17 mouse cellular contexts compared by ENCODE assay signal in genomic region chr9:110230395-110231071, GRCm38 (mm10). TPM values are rescaled to one million over a fixed set of nuclear protein-coding genes. Genes with fewer than 3 reads are reported as not detected.
DNase-seq lines count a peak whose midpoint lies in the region; TF ChIP-seq lines count a peak whose summit lies in the region.
"Had no signal": no experiment of that assay in that cellular context is flagged by ENCODE, and none has a peak within 500 bp of the region (broad histone marks: within the 10 kb centered on the region; RNA-seq: fewer than 3 reads in every experiment).

No protein-coding gene starts in this region.

- peaks cover 44 to 73% of the 10 kb centered on the region in 2 experiments for H3K36me3 ChIP-seq in CH12.LX (replicated peaks in 1 of 2; ENCODE audit: control insufficient read depth in 1 of 2, insufficient read depth in 1 of 2, low read length in 1 of 2)

- in situ Hi-C loops in CH12.LX (cut with MboI; ENCODE audit: low pct_ligation_motif_present, low pct_unique_long_range_greater_than_20kb, low sequenced_read_pairs): no loop called here

- TF ChIP-seq CTCF in left cerebral cortex, adult 2 months (IDR thresholded peaks at IDR 0.05): no peak
- TF ChIP-seq CTCF in CH12.LX (conservative IDR thresholded peaks at IDR 0.05 in 1 of 2, IDR thresholded peaks at IDR 0.05 in 1 of 2; ENCODE audit: low read depth in 2 of 2, low read length in 2 of 2): no peak

- no peak overlapping the region for H3K4me2 ChIP-seq in CH12.LX (ENCODE audit: insufficient read depth, low read depth, poor library complexity, severe bottlenecking)
- H3K4me2 ChIP-seq: heart, embryonic 12.5 days; hindbrain, embryonic 15.5 days; kidney, embryonic 15.5 days had no signal

- H3K9me3 ChIP-seq in CH12.LX (replicated peaks; ENCODE audit: low read length): no peaks in the 10 kb centered on the region
- H3K9me3 ChIP-seq: heart, embryonic 12.5 days; hindbrain, embryonic 15.5 days; kidney, embryonic 15.5 days had no signal

- no peak for TF ChIP-seq RAD21 in CH12.LX (IDR thresholded peaks at IDR 0.05; ENCODE audit: low read depth, low read length)

- intact Hi-C loops in left cerebral cortex, adult 2 months (cut with DNase I): no loop called here
- intact Hi-C loops in left cerebral cortex, postnatal 36 days (cut with DNase I): no loop called here

- no peak overlapping the region for H3K9ac ChIP-seq in CH12.LX (ENCODE audit: insufficient read depth, low read depth)
- H3K9ac ChIP-seq: heart, embryonic 12.5 days; hindbrain, embryonic 15.5 days; kidney, embryonic 15.5 days had no signal

- H3K79me2 ChIP-seq in CH12.LX (replicated peaks; ENCODE audit: control insufficient read depth, extremely low read depth, insufficient read depth, poor library complexity, severe bottlenecking): 0 out of 2 replicates have a peak, but pooled peaks cover 3% of the 10 kb centered on the region

- no peak for TF ChIP-seq POLR2A in CH12.LX (IDR thresholded peaks at IDR 0.05; ENCODE audit: low read depth, low read length)

- TF ChIP-seq EP300 in CH12.LX (IDR thresholded peaks at IDR 0.05; ENCODE audit: low read length): no peak

- H3K27ac ChIP-seq in left cerebral cortex, adult 2 months: peak overlapping the region; percentile 86
- H3K27ac ChIP-seq in CH12.LX (ENCODE audit: insufficient read depth, low read depth): peak overlapping the region; percentile 21; the same call in 1 of the 2 replicates
- H3K27ac ChIP-seq: hindbrain, embryonic 15.5 days; kidney, embryonic 15.5 days; stomach, postnatal 0 days had no signal

- peaks cover 24 to 53% of the 10 kb centered on the region in 2 experiments for H3K4me1 ChIP-seq in CH12.LX (ENCODE audit: control insufficient read depth in 1 of 2, insufficient read depth in 2 of 2)
- H3K4me1 ChIP-seq: hindbrain, embryonic 15.5 days; kidney, embryonic 15.5 days had no signal

- dilution Hi-C loops in CH12.LX (cut with MboI; ENCODE audit: extremely low pct_ligation_motif_present, extremely low pct_unique_long_range_greater_than_20kb, low sequenced_read_pairs): no loop called here

- no peaks in the 10 kb centered on the region for H3K27me3 ChIP-seq in CH12.LX (replicated peaks)
- H3K27me3 ChIP-seq: heart, embryonic 12.5 days; hindbrain, embryonic 15.5 days; kidney, embryonic 15.5 days; Patski had no signal

- H3K4me3 ChIP-seq in left cerebral cortex, adult 2 months: no peak overlapping the region
- H3K4me3 ChIP-seq in CH12.LX (replicated peaks in 1 of 3; ENCODE audit: low read depth in 2 of 3, low read length in 2 of 3, poor library complexity in 1 of 3): no peak overlapping the region
- H3K4me3 ChIP-seq: heart, embryonic 12.5 days; hindbrain, embryonic 15.5 days; kidney, embryonic 15.5 days had no signal

- DNase-seq in left cerebral cortex, adult 2 months (ENCODE audit: extremely low spot score in 1 of 2, low spot score in 2 of 2): no peak
- no peak for DNase-seq in left cerebral cortex, postnatal 36 days (ENCODE audit: low spot score in 2 of 2)
- peak; percentile 20 for DNase-seq in CH12.LX (ENCODE audit: extremely low read depth)
- DNase-seq in R1 (ENCODE audit: low read depth, low spot score): peak; percentile 70
- peak; percentile 81 to 87 for DNase-seq in cerebellum, postnatal 14 days
- no peak for DNase-seq in testis, postnatal 14 days (ENCODE audit: low spot score)
- no peak for DNase-seq in urinary bladder, adult 2 months (ENCODE audit: low spot score)
- DNase-seq: adrenal gland, postnatal 14 days; gastrocnemius, postnatal 14 days; layer of hippocampus, postnatal 36 days; liver; thymus, postnatal 4 days had no signal

TF ChIP-seq in CH12.LX, 34 proteins besides CTCF, POLR2A, EP300 and RAD21:
- no peak for TF ChIP-seq RCOR1 (conservative IDR thresholded peaks at IDR 0.05; ENCODE audit: low read depth, low read length)
- TF ChIP-seq BHLHE40 (IDR thresholded peaks at IDR 0.05; ENCODE audit: low read depth, low read length): peak; percentile 72

RNA-seq across cellular contexts. Expression of gene Cspg5, which starts 13.1 kb away (rescaled TPM):
- total RNA-seq in left cerebral cortex, adult 2 months (2021): 100 to 1,000 TPM; 352 to 356 TPM
- 100 to 1,000 TPM; 363 to 430 TPM for total RNA-seq in left cerebral cortex, postnatal 36 days (2021)
- total RNA-seq in CH12.LX (2012; rRNA removed): 0.72 and 0.76 TPM in 2 replicates
- total RNA-seq in CH12.LX (2014; rRNA removed): 0.36 and 0.40 TPM in 2 replicates
- polyA plus RNA-seq in CH12.LX (2012; ENCODE audit: insufficient read length, low read depth): 0.49 and 0.97 TPM in 2 replicates
- 28.4 and 36.8 TPM in 2 replicates for polyA plus RNA-seq in urinary bladder, adult 2 months (2012; rRNA removed)

Comparison
In these comparisons a context has a peak if more than half of its experiments do, and no peak if none do; other contexts are left out.
1. DNase-seq: peak in CH12.LX (single experiment), R1 (single experiment) and cerebellum, postnatal 14 days (2 of 2); none in left cerebral cortex, adult 2 months (0 of 2), left cerebral cortex, postnatal 36 days (0 of 2), testis, postnatal 14 days (single experiment) and urinary bladder, adult 2 months (single experiment).
2. RNA of gene Cspg5, which starts 13.1 kb away (total RNA-seq): 363 to 430 TPM in left cerebral cortex, postnatal 36 days and 352 to 356 TPM in left cerebral cortex, adult 2 months; 0.36 to 0.76 TPM in CH12.LX; every median in the first group is over 100 times any median in the second.